ENCODE assay signal across 19 mouse cellular contexts in the genomic region with DNA sequence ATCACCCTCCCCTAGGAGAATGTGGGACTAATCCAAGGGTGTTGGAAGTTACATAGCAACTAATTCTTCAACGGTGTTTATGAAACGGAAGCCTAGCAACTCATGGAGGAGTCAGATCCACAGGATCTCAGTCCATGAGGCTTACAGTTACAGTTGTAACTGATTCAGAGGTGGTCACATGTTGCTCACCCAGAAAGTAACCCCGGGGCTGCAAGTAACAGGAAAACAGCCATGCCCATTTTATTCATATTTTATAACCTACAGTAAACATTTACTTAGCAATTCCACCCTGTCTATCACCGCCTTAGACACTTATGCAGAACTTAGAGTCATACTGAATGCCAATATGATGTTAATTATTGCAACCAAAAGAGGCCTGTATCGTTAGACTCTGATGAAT. TPM values are rescaled to one million over a fixed set of nuclear protein-coding genes. Genes with fewer than 3 reads are reported as not detected.
DNase-seq lines count a peak whose midpoint lies in the region; ATAC-seq and TF ChIP-seq lines count a peak whose summit lies in the region.
"Had no signal": no experiment of that assay in that cellular context is flagged by ENCODE, and none has a peak within 500 bp of the region (broad histone marks: within the 10 kb centered on the region; RNA-seq: fewer than 3 reads in every experiment).

No protein-coding gene starts in this region.

- no peak for TF ChIP-seq EP300 in heart, postnatal 0 days (IDR thresholded peaks at IDR 0.05; ENCODE audit: low read depth)

- no peak overlapping the region for H3ac ChIP-seq in myocyte (ENCODE audit: control insufficient read depth, insufficient read length)

- no peaks in the 10 kb centered on the region for H3K9me3 ChIP-seq in heart, postnatal 0 days (replicated peaks; ENCODE audit: control insufficient read depth, low read length)
- H3K9me3 ChIP-seq: embryonic facial prominence, embryonic 13.5 days; G1E; heart, embryonic 12.5 days; midbrain, embryonic 15.5 days; neural tube, embryonic 12.5 days had no signal

- no peak overlapping the region for H3K4me2 ChIP-seq in heart, postnatal 0 days (ENCODE audit: low read depth, low read length)
- peak overlapping the region; percentile 95 for H3K4me2 ChIP-seq in myocyte (ENCODE audit: low read depth)
- H3K4me2 ChIP-seq: embryonic facial prominence, embryonic 13.5 days; hindbrain, embryonic 14.5 days; midbrain, embryonic 15.5 days; neural tube, embryonic 12.5 days had no signal

- no peak for DNase-seq in heart, postnatal 0 days (ENCODE audit: low spot score)
- no peak for DNase-seq in heart, adult 18-20 months
- peak; percentile 21 for DNase-seq in 416B (ENCODE audit: low read depth)
- DNase-seq in R1 (ENCODE audit: low read depth, low spot score), result peak; percentile 13
- DNase-seq in layer of hippocampus, adult 11-12 months (ENCODE audit: low spot score), result no peak
- DNase-seq in thymus, postnatal 14 days, result no peak
- DNase-seq: B cell, adult 2 months; cerebellum, adult 11-12 months; cerebellum, adult 9-11 months had no signal

- H3K4me1 ChIP-seq in heart, postnatal 0 days (ENCODE audit: control insufficient read depth, insufficient read depth), result peaks cover 21% of the 10 kb centered on the region
- H3K4me1 ChIP-seq: midbrain, embryonic 15.5 days; neural tube, embryonic 12.5 days had no signal

- H3K4me3 ChIP-seq in heart, postnatal 0 days (ENCODE audit: low read depth, low read length), result no peak overlapping the region
- H3K4me3 ChIP-seq in myocyte, result no peak overlapping the region
- H3K4me3 ChIP-seq: embryonic facial prominence, embryonic 13.5 days; heart, embryonic 12.5 days; midbrain, embryonic 15.5 days; neural tube, embryonic 12.5 days had no signal

- H3K27me3 ChIP-seq in heart, postnatal 0 days (ENCODE audit: control insufficient read depth, insufficient read depth, low read length), result no peaks in the 10 kb centered on the region
- no peaks in the 10 kb centered on the region for H3K27me3 ChIP-seq in myocyte (ENCODE audit: control insufficient read depth, insufficient read depth, insufficient read length)
- H3K27me3 ChIP-seq: CH12.LX; embryonic facial prominence, embryonic 13.5 days; heart, embryonic 12.5 days; midbrain, embryonic 15.5 days; neural tube, embryonic 12.5 days had no signal

- TF ChIP-seq POLR2A in myocyte (IDR thresholded peaks at IDR 0.05; ENCODE audit: insufficient read length, low read depth), result no peak

- WGBS in heart, postnatal 0 days, result 88% methylated on average over 5 of the region's 5 CpGs

- H3K9ac ChIP-seq in heart, postnatal 0 days (replicated peaks; ENCODE audit: low read depth, low read length), result no peak overlapping the region
- H3K9ac ChIP-seq: embryonic facial prominence, embryonic 13.5 days; heart, embryonic 12.5 days; hindbrain, embryonic 14.5 days; liver, embryonic 14.5 days; midbrain, embryonic 15.5 days; neural tube, embryonic 12.5 days had no signal

- no peaks in the 10 kb centered on the region for H3K79me2 ChIP-seq in myocyte (ENCODE audit: control insufficient read depth, insufficient read depth)

- H3K27ac ChIP-seq in heart, postnatal 0 days (ENCODE audit: low read depth), result 0 out of 2 replicates have a peak overlapping the region, but pooled peaks have one; percentile 82
- H3K27ac ChIP-seq: hindbrain, embryonic 14.5 days; liver, embryonic 14.5 days; midbrain, embryonic 15.5 days; neural tube, embryonic 12.5 days had no signal

- no peak for TF ChIP-seq CTCF in heart, postnatal 0 days (IDR thresholded peaks at IDR 0.05; ENCODE audit: low read depth)

- no peak for ATAC-seq in heart, postnatal 0 days (ENCODE audit: insufficient read depth, low read depth)
- ATAC-seq: forebrain, embryonic 16.5 days; midbrain, embryonic 15.5 days had no signal

- no peaks in the 10 kb centered on the region for H3K36me3 ChIP-seq in heart, postnatal 0 days (replicated peaks; ENCODE audit: control insufficient read depth, insufficient read depth, low read length)
- H3K36me3 ChIP-seq in myocyte (ENCODE audit: control insufficient read depth, insufficient read depth), result no peaks in the 10 kb centered on the region
- H3K36me3 ChIP-seq: embryonic facial prominence, embryonic 13.5 days; G1E; heart, embryonic 12.5 days; midbrain, embryonic 15.5 days; neural tube, embryonic 12.5 days had no signal

TF ChIP-seq in myocyte, 11 proteins besides CTCF, POLR2A, EP300 and RAD21:
- no peak for TF ChIP-seq CEBPB (IDR thresholded peaks at IDR 0.05; ENCODE audit: insufficient read depth, poor library complexity, severe bottlenecking)
- TF ChIP-seq MYOG (IDR thresholded peaks at IDR 0.05; ENCODE audit: control insufficient read depth in 1 of 3, insufficient read depth in 1 of 3, insufficient read length in 2 of 3, low read depth in 2 of 3), result no peak
- no peak for TF ChIP-seq E2F4 (IDR thresholded peaks at IDR 0.05; ENCODE audit: insufficient read depth)
- TF ChIP-seq USF1 (IDR thresholded peaks at IDR 0.05; ENCODE audit: low read depth), result peak; percentile 67
- TF ChIP-seq SRF (IDR thresholded peaks at IDR 0.05; ENCODE audit: control insufficient read depth, insufficient read length, low read depth), result no peak
- TF ChIP-seq MYOD1 (IDR thresholded peaks at IDR 0.05; ENCODE audit: control insufficient read depth in 1 of 3, insufficient read length in 2 of 3, low read depth in 2 of 3), result no peak

RNA-seq across cellular contexts. Expression of a gene that starts 16.9 kb away (rescaled TPM):
- 65.3 and 92.1 TPM in 2 replicates for total RNA-seq in heart, postnatal 0 days (2014; rRNA removed; ENCODE audit: low replicate concordance)
- polyA plus RNA-seq in heart, postnatal 0 days (2015; fragmentation: Nextera tagmentation; extraction: Ambion mirVana), result 54.6 and 59.6 TPM in 2 replicates
- total RNA-seq in heart, adult 18-20 months (2021), result 10 to 100 TPM; 64.8 to 69.7 TPM
- polyA plus RNA-seq in myocyte (2012; fragmentation: generic; extraction: Trizol), result 21.2 TPM

Comparison
In these comparisons a context has a peak if more than half of its experiments do, and no peak if none do; other contexts are left out.
1. DNase-seq: peak in 416B (single experiment) and R1 (single experiment); none in heart, postnatal 0 days (single experiment), heart, adult 18-20 months (0 of 2), layer of hippocampus, adult 11-12 months (single experiment) and thymus, postnatal 14 days (single experiment).